Mouse (Mus musculus) cerebellum, postnatal 36 days (tissue): ENCODE results near the gene Rp2.
"Not testable (repeated sequence)": the region's sequence is repeated elsewhere in the genome, so short reads cannot be mapped to it uniquely, and the experiment has no call there.

Experiments used
- DNase-seq, 2 experiments: peaks; one replicate each; pipeline ENCODE4 v3.0.0; 2021 to 2022; ENCODE audit warnings: mixed read lengths in 2 of 2

The Rp2 gene

GRCm38 (mm10) chrX:20364391-20365365 is at the start of gene Rp2:
Rp2 (plus strand) TSS chrX:20364481.
- peak; percentile 74 to 78 for DNase-seq

- peak in 1 of 2 experiments; percentile 27 for DNase-seq
Observed at GRCm38 (mm10) chrX:20332756-20333155, 31.5 kb upstream of the Rp2 start.

GRCm38 (mm10) chrX:20335722-20336121 is 28.6 kb upstream of the Rp2 start:
- peak; percentile 59 to 67 for DNase-seq

- no peak for DNase-seq
Observed at GRCm38 (mm10) chrX:20344980-20345379, 19.3 kb upstream of the Rp2 start.

GRCm38 (mm10) chrX:20346355-20346754 is 17.9 kb upstream of the Rp2 start:
- no peak for DNase-seq

- DNase-seq: not testable (repeated sequence)
Observed at GRCm38 (mm10) chrX:20350241-20350640, 14.0 kb upstream of the Rp2 start.

- DNase-seq: no peak
Observed at GRCm38 (mm10) chrX:20355283-20355682, 9.0 kb upstream of the Rp2 start.

GRCm38 (mm10) chrX:20356309-20356708 is 8.0 kb upstream of the Rp2 start:
- DNase-seq: no peak

- no peak for DNase-seq
Observed at GRCm38 (mm10) chrX:20366036-20366435, 1.8 kb downstream of the Rp2 start.

GRCm38 (mm10) chrX:20379347-20380014 is 15.2 kb downstream of the Rp2 start:
- DNase-seq: no peak

GRCm38 (mm10) chrX:20382260-20382659 is 18.0 kb downstream of the Rp2 start:
- no peak for DNase-seq

- DNase-seq: no peak
Observed at GRCm38 (mm10) chrX:20387006-20387405, 22.7 kb downstream of the Rp2 start.

GRCm38 (mm10) chrX:20391964-20392363 is 27.7 kb downstream of the Rp2 start:
- not testable (repeated sequence) for DNase-seq

GRCm38 (mm10) chrX:20392942-20393341 is 28.7 kb downstream of the Rp2 start:
- DNase-seq: no peak

- DNase-seq: no peak
Observed at GRCm38 (mm10) chrX:20404068-20404467, 39.8 kb downstream of the Rp2 start.

- DNase-seq: no peak
Observed at GRCm38 (mm10) chrX:20406909-20407308, 42.6 kb downstream of the Rp2 start.

GRCm38 (mm10) chrX:20407676-20408075 is 43.4 kb downstream of the Rp2 start:
- no peak for DNase-seq

GRCm38 (mm10) chrX:20411382-20411781 is 47.1 kb downstream of the Rp2 start:
- no peak for DNase-seq

GRCm38 (mm10) chrX:20412221-20412620 is 47.9 kb downstream of the Rp2 start:
- no peak for DNase-seq

GRCm38 (mm10) chrX:20414885-20415622 is 50.8 kb downstream of the Rp2 start:
- no peak for DNase-seq

- no peak for DNase-seq
Observed at GRCm38 (mm10) chrX:20418461-20418860, 54.2 kb downstream of the Rp2 start.

- DNase-seq: no peak
Observed at GRCm38 (mm10) chrX:20419536-20419935, 55.3 kb downstream of the Rp2 start.
